Mouse (Mus musculus) intestine, embryonic 15.5 days (tissue): Measurements from ENCODE around the gene Mesd. TPM values are rescaled to one million over a fixed set of nuclear protein-coding genes. Genes with fewer than 3 reads are reported as not detected.

ENCODE experiments used
- ATAC-seq: fragments of 200-750 bp; cut with Nextera tagmentation; 2 replicates; pipeline ENCODE4 v1.8.0; 2017; ENCODE audit warnings: moderate TSS enrichment, moderate library complexity
- H3K27ac ChIP-seq: fragments of 300-500 bp; sonication (generic); 2 replicates; pipeline ENCODE4 v1.5.1; 2015; ENCODE audit warnings: mild to moderate bottlenecking, inconsistent platforms
- H3K27me3 ChIP-seq: fragments of 300-500 bp; sonication (generic); replicated peaks from 2 replicates; pipeline ENCODE4 v1.6.1; 2015; ENCODE audit warnings: inconsistent platforms
- H3K36me3 ChIP-seq: fragments of 300-500 bp; sonication (generic); 2 replicates; pipeline ENCODE4 v1.6.1; 2015; ENCODE audit warnings: inconsistent platforms
- H3K4me1 ChIP-seq: fragments of 300-500 bp; sonication (generic); replicated peaks from 2 replicates; pipeline ENCODE4 v1.6.1; 2015; ENCODE audit warnings: inconsistent platforms
- H3K4me2 ChIP-seq: fragments of 300-500 bp; sonication (generic); replicated peaks from 2 replicates; pipeline ENCODE4 v1.6.1; 2015; ENCODE audit warnings: mild to moderate bottlenecking, inconsistent platforms
- H3K4me3 ChIP-seq: fragments of 300-500 bp; sonication (generic); replicated peaks from 2 replicates; pipeline ENCODE4 v1.5.1; 2015; ENCODE audit warnings: inconsistent platforms
- H3K9ac ChIP-seq: fragments of 300-500 bp; sonication (generic); 2 replicates; pipeline ENCODE4 v1.6.1; 2015; ENCODE audit warnings: inconsistent platforms
- H3K9me3 ChIP-seq: fragments of 300-500 bp; sonication (generic); 2 replicates; pipeline ENCODE4 v1.6.1; 2016; ENCODE audit warnings: inconsistent platforms
- WGBS: fragments of 180-500 bp; shearing (Covaris S2); methylation state at CpG from one replicate; pipeline ENCODE4 v1.1.7; 2015; 5-methylcytosine and 5-hydroxymethylcytosine counted together
- polyA plus RNA-seq: library from polyadenylated mRNA; unstranded; fragments of >200 nt; fragmentation: Nextera tagmentation; extraction: Ambion mirVana; gene quantifications from 2 replicates; pipeline ENCODE4 v1.2.1, GENCODE M21; 2015

The Mesd gene
- polyA plus RNA-seq, 1 experiment from 2014 or later = 108 TPM

GRCm38 (mm10) chr7:83941701-83942101 is 57.4 kb downstream of the Mesd start:
- no peak for ATAC-seq
- 88% methylated on average over 8 of the region's 8 CpGs for WGBS
- no peaks in the 10 kb centered on the region for H3K9me3 ChIP-seq

GRCm38 (mm10) chr7:83948743-83949142 is 64.5 kb downstream of the Mesd start:
- 0 out of 2 replicates have a peak overlapping the region, but pooled peaks have one; percentile 51 for H3K27ac ChIP-seq
- H3K36me3 ChIP-seq = no peaks in the 10 kb centered on the region
- no peak overlapping the region for H3K4me3 ChIP-seq
- H3K9me3 ChIP-seq = no peaks in the 10 kb centered on the region
- ATAC-seq = peak; percentile 71
- H3K4me1 ChIP-seq = no peaks in the 10 kb centered on the region
- no peaks in the 10 kb centered on the region for H3K27me3 ChIP-seq
- 51% methylated on average over 7 of the region's 7 CpGs for WGBS
- H3K4me2 ChIP-seq = no peak overlapping the region
- no peak overlapping the region for H3K9ac ChIP-seq

More at GRCm38 (mm10) chr7:83941701-83942101, 57.4 kb downstream of the Mesd start:
- H3K9ac ChIP-seq = no peak overlapping the region
- H3K27ac ChIP-seq = no peak overlapping the region
- H3K36me3 ChIP-seq = no peaks in the 10 kb centered on the region
- H3K4me3 ChIP-seq = no peak overlapping the region
- H3K4me2 ChIP-seq = no peak overlapping the region
- H3K4me1 ChIP-seq = 0 out of 2 replicates have a peak, but pooled peaks cover 7% of the 10 kb centered on the region
- H3K27me3 ChIP-seq = no peaks in the 10 kb centered on the region

GRCm38 (mm10) chr7:83949662-83950061 is 65.4 kb downstream of the Mesd start:
- Histone ChIP-seq H3K27ac (no peak overlapping the region), H3K9me3 (no peaks in the 10 kb centered on the region), H3K36me3 (no peaks in the 10 kb centered on the region), H3K4me3 (no peak overlapping the region), H3K27me3 (no peaks in the 10 kb centered on the region), H3K9ac (no peak overlapping the region), H3K4me2 (no peak overlapping the region), H3K4me1 (no peaks in the 10 kb centered on the region)
- ATAC-seq = no peak
- WGBS = 78% methylated on average over 6 of the region's 6 CpGs

Other genes with a start within 250 kb of the Mesd start
- 3.9 and 4.5 TPM in 2 replicates for gene Il16, start 138.7 kb upstream of the Mesd start, polyA plus RNA-seq
- gene Cfap161, start 89.6 kb upstream of the Mesd start, polyA plus RNA-seq = 0.13 TPM in 1 of 2 replicates, not detected in the other
- 13.6 and 13.7 TPM in 2 replicates for gene Tlnrd1, start 161 bp upstream of the Mesd start, polyA plus RNA-seq
- gene Cemip, start 202.0 kb downstream of the Mesd start, polyA plus RNA-seq = 0.44 and 0.49 TPM in 2 replicates